Mouse (Mus musculus) lung, postnatal 10 days (tissue): ENCODE results near the gene Brd3.
"Not testable (repeated sequence)": the region's sequence is repeated elsewhere in the genome, so short reads cannot be mapped to it uniquely, and the experiment has no call there.

Source experiments
- DNase-seq: peaks from one replicate; pipeline ENCODE4 v3.0.0; 2021

Brd3 gene

GRCm38 (mm10) chr2:27507562-27507961 lies at the start of gene Brd3:
Gene Brd3 (minus strand): TSS chr2:27507662.
- DNase-seq = no peak

GRCm38 (mm10) chr2:27556921-27557320 lies 49.5 kb upstream of the Brd3 start:
- no peak for DNase-seq

- DNase-seq = peak; percentile 73
Observed at GRCm38 (mm10) chr2:27554308-27554707, 46.8 kb upstream of the Brd3 start.

GRCm38 (mm10) chr2:27552620-27553287 lies 45.3 kb upstream of the Brd3 start:
- DNase-seq = peak; percentile 87

GRCm38 (mm10) chr2:27548664-27549369 lies 41.4 kb upstream of the Brd3 start:
- no peak for DNase-seq

- DNase-seq = no peak
Observed at GRCm38 (mm10) chr2:27547986-27548385, 40.5 kb upstream of the Brd3 start.

- DNase-seq = no peak
Observed at GRCm38 (mm10) chr2:27547326-27547725, 39.9 kb upstream of the Brd3 start.

- DNase-seq = not testable (repeated sequence)
Observed at GRCm38 (mm10) chr2:27546041-27546440, 38.6 kb upstream of the Brd3 start.

- not testable (repeated sequence) for DNase-seq
Observed at GRCm38 (mm10) chr2:27545517-27545916, 38.1 kb upstream of the Brd3 start.

GRCm38 (mm10) chr2:27544613-27545012 lies 37.2 kb upstream of the Brd3 start:
- DNase-seq = no peak

- DNase-seq = no peak
Observed at GRCm38 (mm10) chr2:27541225-27541624, 33.8 kb upstream of the Brd3 start.

GRCm38 (mm10) chr2:27540515-27540836 lies 33.0 kb upstream of the Brd3 start:
- DNase-seq = no peak

- peak; percentile 99 for DNase-seq
Observed at GRCm38 (mm10) chr2:27539772-27540514, 32.5 kb upstream of the Brd3 start.

GRCm38 (mm10) chr2:27539336-27539735 lies 31.9 kb upstream of the Brd3 start:
- peak; percentile 43 for DNase-seq

GRCm38 (mm10) chr2:27538455-27539330 lies 31.2 kb upstream of the Brd3 start:
- DNase-seq = not testable (repeated sequence)

- DNase-seq = no peak
Observed at GRCm38 (mm10) chr2:27518283-27518682, 10.8 kb upstream of the Brd3 start.

- no peak for DNase-seq
Observed at GRCm38 (mm10) chr2:27516289-27516688, 8.8 kb upstream of the Brd3 start.

GRCm38 (mm10) chr2:27515341-27516166 lies 8.1 kb upstream of the Brd3 start:
- no peak for DNase-seq

GRCm38 (mm10) chr2:27514639-27515328 lies 7.3 kb upstream of the Brd3 start, which contains the start of gene Wdr5:
Gene Wdr5 (plus strand): TSS chr2:27515157.
- DNase-seq = peak; percentile 98

- no peak for DNase-seq
Observed at GRCm38 (mm10) chr2:27513861-27514260, 6.4 kb upstream of the Brd3 start.

GRCm38 (mm10) chr2:27512909-27513308 lies 5.4 kb upstream of the Brd3 start:
- no peak for DNase-seq
